ENCODE assay signal across 8 mouse cellular contexts in the genomic region with DNA sequence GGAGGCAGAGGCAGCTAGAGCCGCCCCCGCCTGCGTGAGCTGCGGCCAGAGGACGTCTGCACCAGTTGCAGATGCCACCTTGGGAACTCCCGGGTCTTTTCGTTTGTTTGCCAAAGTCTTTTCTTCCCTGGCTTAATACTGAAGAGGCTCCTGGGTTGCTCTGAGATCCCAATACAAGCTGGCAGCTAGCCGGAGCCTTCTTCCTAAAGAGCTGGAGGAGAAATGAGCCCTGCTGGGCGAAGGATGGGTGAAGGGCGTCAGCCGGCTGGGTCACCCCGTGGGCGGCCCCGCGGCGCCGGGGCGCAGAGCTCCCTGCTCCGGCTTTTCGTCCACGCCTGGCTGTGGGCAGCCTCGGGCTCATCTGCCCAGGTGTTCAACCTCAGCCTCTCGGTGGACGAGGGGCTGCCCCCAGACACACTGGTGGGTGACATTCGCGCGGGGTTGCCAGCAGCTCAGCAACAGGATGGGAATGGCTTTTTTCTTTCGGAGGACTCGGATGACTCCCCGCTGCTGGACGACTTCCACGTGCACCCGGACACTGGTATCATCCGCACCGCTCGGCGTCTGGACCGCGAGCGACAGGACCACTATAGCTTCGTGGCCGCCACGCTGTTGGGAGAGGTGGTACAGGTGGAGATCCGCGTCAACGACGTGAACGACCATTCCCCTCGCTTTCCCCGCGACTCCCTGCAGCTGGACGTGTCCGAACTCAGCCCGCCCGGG. TPM values are rescaled to one million over a fixed set of nuclear protein-coding genes. Genes with fewer than 3 reads are reported as not detected.
DNase-seq lines count a peak whose midpoint lies in the region; ATAC-seq and TF ChIP-seq lines count a peak whose summit lies in the region.

A gene (plus strand): TSS at position 223 of the 723 bp plus-strand sequence.

- peak within 1 kb of the TSS; percentile 95 for H3K4me2 ChIP-seq in kidney, embryonic 14.5 days (replicated peaks; ENCODE audit: low read depth, low read length)
- H3K4me2 ChIP-seq in forebrain, postnatal 0 days (ENCODE audit: low read depth) = peak within 1 kb of the TSS; percentile 98
- H3K4me2 ChIP-seq in limb, embryonic 12.5 days = peak within 1 kb of the TSS; percentile 95

- no peak within 1 kb of the TSS for H3K27ac ChIP-seq in kidney, embryonic 14.5 days (ENCODE audit: low read depth, low read length)
- 0 out of 2 replicates have a peak within 1 kb of the TSS, but pooled peaks have one; percentile 10 for H3K27ac ChIP-seq in forebrain, postnatal 0 days (ENCODE audit: low read depth, low read length)
- no peak within 1 kb of the TSS for H3K27ac ChIP-seq in limb, embryonic 12.5 days
- no peak within 1 kb of the TSS for H3K27ac ChIP-seq in small intestine, adult 2 months (ENCODE audit: insufficient read depth, low read depth, low read length)

- no peak for TF ChIP-seq CTCF in forebrain, postnatal 0 days (IDR thresholded peaks at IDR 0.05; ENCODE audit: low read depth)
- no peak for TF ChIP-seq CTCF in small intestine, adult 2 months (IDR thresholded peaks at IDR 0.05; ENCODE audit: extremely low read depth, insufficient read length, insufficient replicate concordance, low read depth, low read length)

- no peaks in the 10 kb centered on the region for H3K36me3 ChIP-seq in kidney, embryonic 14.5 days (ENCODE audit: control insufficient read depth, insufficient read depth, low read length)
- no peaks in the 10 kb centered on the region for H3K36me3 ChIP-seq in forebrain, postnatal 0 days (ENCODE audit: insufficient read depth)
- H3K36me3 ChIP-seq in limb, embryonic 12.5 days = no peaks in the 10 kb centered on the region
- no peaks in the 10 kb centered on the region for H3K36me3 ChIP-seq in small intestine, adult 2 months (ENCODE audit: control insufficient read depth, insufficient read depth, low read length)

- H3K27me3 ChIP-seq in kidney, embryonic 14.5 days (ENCODE audit: control insufficient read depth, insufficient read depth, low read length) = peaks cover 59% of the 10 kb centered on the region
- peaks cover 23% of the 10 kb centered on the region for H3K27me3 ChIP-seq in forebrain, postnatal 0 days (ENCODE audit: insufficient read depth, low read length)
- peaks cover 75% of the 10 kb centered on the region for H3K27me3 ChIP-seq in limb, embryonic 12.5 days
- H3K27me3 ChIP-seq in small intestine, adult 2 months (ENCODE audit: control insufficient read depth, insufficient read depth, low read length) = peaks cover 27% of the 10 kb centered on the region

- H3K9ac ChIP-seq in kidney, embryonic 14.5 days (ENCODE audit: low read depth, low read length) = peak within 1 kb of the TSS; percentile 37; the same call in 1 of the 2 replicates
- H3K9ac ChIP-seq in forebrain, postnatal 0 days = peak within 1 kb of the TSS; percentile 53
- H3K9ac ChIP-seq in limb, embryonic 12.5 days (replicated peaks) = peak within 1 kb of the TSS; percentile 52

- H3K4me3 ChIP-seq in kidney, embryonic 14.5 days (ENCODE audit: low read length) = peak within 1 kb of the TSS; percentile 57
- peak within 1 kb of the TSS; percentile 55 for H3K4me3 ChIP-seq in forebrain, postnatal 0 days (ENCODE audit: low read depth, low read length)
- H3K4me3 ChIP-seq in limb, embryonic 12.5 days (replicated peaks) = peak within 1 kb of the TSS; percentile 55
- peak within 1 kb of the TSS; percentile 31 for H3K4me3 ChIP-seq in small intestine, adult 2 months (ENCODE audit: low read depth, low read length)

- TF ChIP-seq POLR2A in small intestine, adult 2 months (IDR thresholded peaks at IDR 0.05; ENCODE audit: low read depth, low read length) = no peak

- peaks cover 14% of the 10 kb centered on the region for H3K4me1 ChIP-seq in kidney, embryonic 14.5 days (ENCODE audit: control insufficient read depth, insufficient read depth, low read length)
- H3K4me1 ChIP-seq in forebrain, postnatal 0 days (ENCODE audit: insufficient read depth) = peaks cover 8% of the 10 kb centered on the region; the same call in 1 of the 2 replicates
- H3K4me1 ChIP-seq in limb, embryonic 12.5 days (replicated peaks) = peaks cover 22% of the 10 kb centered on the region
- no peaks in the 10 kb centered on the region; the same call in 1 of the 2 replicates for H3K4me1 ChIP-seq in small intestine, adult 2 months (ENCODE audit: control insufficient read depth, insufficient read depth, insufficient read length, low read length)

- WGBS in kidney, embryonic 14.5 days = 1% methylated on average over 55 of the region's 55 CpGs
- 1% methylated on average over 55 of the region's 55 CpGs for WGBS in forebrain, postnatal 0 days
- under 1% methylated on average over 55 of the region's 55 CpGs for WGBS in limb, embryonic 12.5 days
- WGBS in small intestine, adult 2 months = 1% methylated on average over 55 of the region's 55 CpGs

- peak; percentile 25; the same call in 1 of the 2 replicates for ATAC-seq in kidney, embryonic 14.5 days (ENCODE audit: low FRiP score, low TSS enrichment)
- ATAC-seq in forebrain, postnatal 0 days = peak; percentile 34
- no peak for ATAC-seq in limb, embryonic 12.5 days (ENCODE audit: insufficient number of reproducible peaks, insufficient read depth, low FRiP score, low TSS enrichment, low read depth)

- H3K9me3 ChIP-seq in kidney, embryonic 14.5 days (ENCODE audit: control insufficient read depth, low read length) = no peaks in the 10 kb centered on the region
- H3K9me3 ChIP-seq in forebrain, postnatal 0 days (ENCODE audit: low read length) = no peaks in the 10 kb centered on the region
- H3K9me3 ChIP-seq in limb, embryonic 12.5 days = no peaks in the 10 kb centered on the region

- no peak for DNase-seq in kidney, adult 8-10 months
- DNase-seq in adrenal gland, postnatal 25 days = peak; percentile 14
- DNase-seq in forebrain, postnatal 0 days = peak; percentile 55
- DNase-seq in spleen, postnatal 14 days (ENCODE audit: low spot score in 2 of 2) = no peak
- no peak for DNase-seq in c-Kit-positive CD71-positive TER-119-positive erythroid progenitor cells, embryonic 14.5 days (ENCODE audit: low spot score)

RNA-seq across cellular contexts. Expression of the gene that starts here (rescaled TPM):
- polyA plus RNA-seq in kidney, embryonic 14.5 days (2014; fragmentation: Nextera tagmentation; extraction: Ambion mirVana) = 0.17 and 0.28 TPM in 2 replicates
- 0.52 and 0.67 TPM in 2 replicates for total RNA-seq in adrenal gland, postnatal 25 days (2021)
- 5.8 and 8.5 TPM in 2 replicates for total RNA-seq in forebrain, postnatal 0 days (2014; rRNA removed)
- polyA plus RNA-seq in forebrain, postnatal 0 days (2015; fragmentation: Nextera tagmentation; extraction: Ambion mirVana) = 0.29 and 0.48 TPM in 2 replicates
- polyA plus RNA-seq in limb, embryonic 12.5 days (2016; fragmentation: Nextera tagmentation; extraction: Ambion mirVana) = 0.38 and 0.49 TPM in 2 replicates
- polyA plus RNA-seq in small intestine, adult 2 months (2012; rRNA removed) = 0.06 and 0.09 TPM in 2 replicates

Comparison
In these comparisons a context has a peak if more than half of its experiments do, and no peak if none do; other contexts are left out.
1. Peak in ATAC-seq, H3K4me3 ChIP-seq, H3K9ac ChIP-seq and H3K4me2 ChIP-seq in kidney, embryonic 14.5 days; RNA of the gene not detected or under 1 TPM.
2. Peak in DNase-seq in adrenal gland, postnatal 25 days; RNA of the gene not detected or under 1 TPM.